Mouse (Mus musculus): ENCODE results near the gene Cdc42ep3. TPM values are rescaled to one million over a fixed set of nuclear protein-coding genes. Genes with fewer than 3 reads are reported as not detected.

The Cdc42ep3 gene
- total RNA-seq, 2 experiments from 2014 or later = 24.0 to 27.3 TPM

- intact Hi-C loops (cut with DNase I; ENCODE audit: low total_unique reads) = no loop called here
- DNase-seq = no peak
These were observed 51.7 kb downstream of the Cdc42ep3 start for GRCm38 (mm10) chr17:79303238-79303637.

- intact Hi-C loops (cut with DNase I; ENCODE audit: low total_unique reads) = no loop called here
- DNase-seq = no peak
These were observed 55.0 kb downstream of the Cdc42ep3 start for GRCm38 (mm10) chr17:79299925-79300324.

GRCm38 (mm10) chr17:79298968-79299367 lies 55.9 kb downstream of the Cdc42ep3 start:
- intact Hi-C loops (cut with DNase I; ENCODE audit: low total_unique reads) = no loop called here
- DNase-seq = no peak

- DNase-seq = no peak
- intact Hi-C loops (cut with DNase I; ENCODE audit: low total_unique reads) = no loop called here
These were observed 59.0 kb downstream of the Cdc42ep3 start for GRCm38 (mm10) chr17:79295926-79296325.

- intact Hi-C loops (cut with DNase I; ENCODE audit: low total_unique reads) = no loop called here
These were observed 63.2 kb downstream of the Cdc42ep3 start for GRCm38 (mm10) chr17:79291672-79292071.

GRCm38 (mm10) chr17:79290697-79291096 lies 64.2 kb downstream of the Cdc42ep3 start:
- no peak for DNase-seq
- intact Hi-C loops (cut with DNase I; ENCODE audit: low total_unique reads) = no loop called here

More at GRCm38 (mm10) chr17:79291672-79292071, 63.2 kb downstream of the Cdc42ep3 start:
- no peak for DNase-seq

- DNase-seq = no peak
- intact Hi-C loops (cut with DNase I; ENCODE audit: low total_unique reads) = no loop called here
These were observed 67.6 kb downstream of the Cdc42ep3 start for GRCm38 (mm10) chr17:79287302-79287701.

GRCm38 (mm10) chr17:79285030-79285601 lies 69.8 kb downstream of the Cdc42ep3 start:
- DNase-seq = no peak
- intact Hi-C loops (cut with DNase I; ENCODE audit: low total_unique reads) = no loop called here
